Mouse (Mus musculus) heart, adult 2 months (tissue): ENCODE data around the gene Btbd11. TPM values are rescaled to one million over a fixed set of nuclear protein-coding genes. Genes with fewer than 3 reads are reported as not detected.

Experiments used
- DNase-seq, 2 experiments: peaks; one replicate each; pipeline ENCODE4 v3.0.0; 2021
- H3K27ac ChIP-seq: fragments of 200-600 bp; 2 replicates; pipeline ENCODE4 v1.8.1; 2022
- H3K27me3 ChIP-seq: fragments of 200-500 bp; 2 replicates; pipeline ENCODE4 v1.6.1; 2012; ENCODE audit warnings: mild to moderate bottlenecking, low read length, inconsistent platforms, mixed read lengths; ENCODE audit not compliant: control insufficient read depth, insufficient read depth
- H3K36me3 ChIP-seq: fragments of 200-500 bp; 2 replicates; pipeline ENCODE4 v1.6.1; 2012; ENCODE audit warnings: low read length, inconsistent platforms; ENCODE audit not compliant: control insufficient read depth, insufficient read depth
- H3K4me1 ChIP-seq: fragments of 200-500 bp; 2 replicates; pipeline ENCODE4 v1.6.1; 2011; ENCODE audit warnings: low read length; ENCODE audit not compliant: control insufficient read depth, insufficient read depth
- H3K4me3 ChIP-seq: fragments of 200-600 bp; 2 replicates; pipeline ENCODE4 v1.8.1; 2022
- H3K79me2 ChIP-seq: fragments of 200-500 bp; replicated peaks from 2 replicates; pipeline ENCODE4 v1.6.1; 2012; ENCODE audit warnings: mild to moderate bottlenecking, inconsistent platforms, low read length, moderate library complexity, mixed read lengths; ENCODE audit not compliant: control insufficient read depth, insufficient read depth
- H3K9ac ChIP-seq: fragments of 200-500 bp; 2 replicates; pipeline ENCODE4 v1.6.1; 2012; ENCODE audit warnings: low read depth, mild to moderate bottlenecking, control low read depth, inconsistent platforms, low read length, mixed read lengths
- CTCF ChIP-seq: fragments of 200-600 bp; IDR thresholded peaks from 2 replicates; pipeline ENCODE4 v1.8.1; 2022; ENCODE audit warnings: antibody characterized with exemption, mild to moderate bottlenecking, moderate library complexity
- EP300 ChIP-seq: fragments of 200-500 bp; IDR thresholded peaks from 2 replicates; pipeline ENCODE4 v1.6.1; 2011; ENCODE audit warnings: low read depth, low read length, control low read depth; ENCODE audit not compliant: insufficient read depth
- POLR2A ChIP-seq: fragments of 200-500 bp; IDR thresholded peaks from 2 replicates; pipeline ENCODE4 v1.6.1; 2011; ENCODE audit warnings: mild to moderate bottlenecking, low read depth, low read length, control low read depth; ENCODE audit not compliant: insufficient read depth
- WGBS: fragments of 180-500 bp; shearing (Covaris S2); methylation state at CpG from one replicate; pipeline ENCODE4 v1.1.7; 2018; 5-methylcytosine and 5-hydroxymethylcytosine counted together
- intact Hi-C: fragments of 180-260 bp; cut with DNase I; formaldehyde crosslinking; loops from one replicate; pipeline ENCODE4 v1.15.1; 2025
- polyA plus RNA-seq: library from polyadenylated mRNA; depleted of rRNA; stranded (reverse); fragments of >200 nt; gene quantifications from 2 replicates; pipeline ENCODE4 v1.2.3, GENCODE M21; 2012
- total RNA-seq, 2 experiments: library from RNA; stranded (reverse); gene quantifications; 2 replicates each; pipeline ENCODE4 v1.2.3; 2021

The Btbd11 gene
- total and polyA plus RNA-seq, 3 experiments, result 1.4 to 2.7 (median 1.8) TPM

- no peak overlapping the region for H3K27ac ChIP-seq
- H3K4me1 ChIP-seq, result no peaks in the 10 kb centered on the region
- H3K4me3 ChIP-seq, result no peak overlapping the region
- H3K36me3 ChIP-seq, result no peaks in the 10 kb centered on the region
- TF ChIP-seq EP300 (no peak), CTCF (no peak), POLR2A (no peak)
- no peaks in the 10 kb centered on the region for H3K79me2 ChIP-seq
- H3K27me3 ChIP-seq, result no peaks in the 10 kb centered on the region
- WGBS, result 78% methylated on average over 8 of the region's 8 CpGs
- no peak for DNase-seq
- H3K9ac ChIP-seq, result no peak overlapping the region
- intact Hi-C loops, result no loop called here
Measured at GRCm38 (mm10) chr10:85640408-85640807, 253.8 kb downstream of the Btbd11 start.

- no peak overlapping the region for H3K4me3 ChIP-seq
- no peaks in the 10 kb centered on the region for H3K79me2 ChIP-seq
- H3K36me3 ChIP-seq, result no peaks in the 10 kb centered on the region
- H3K27ac ChIP-seq, result no peak overlapping the region
- intact Hi-C loops, result no loop called here
- TF ChIP-seq POLR2A (no peak), EP300 (no peak), CTCF (no peak)
- H3K4me1 ChIP-seq, result no peaks in the 10 kb centered on the region
- no peak overlapping the region for H3K9ac ChIP-seq
- 80% methylated on average over 6 of the region's 6 CpGs for WGBS
- DNase-seq, result no peak
- no peaks in the 10 kb centered on the region for H3K27me3 ChIP-seq
Measured at GRCm38 (mm10) chr10:85645346-85645745, 258.7 kb downstream of the Btbd11 start.

- H3K4me3 ChIP-seq, result no peak overlapping the region
- WGBS, result 35% methylated on average over 7 of the region's 7 CpGs
- peak; percentile 4 to 24 for DNase-seq
- intact Hi-C loops, result loop anchor here (1.0 kb wide), 1 partner anchor 430 kb away; no protein-coding TSS in a partner anchor
- no peaks in the 10 kb centered on the region for H3K79me2 ChIP-seq
- H3K27ac ChIP-seq, result no peak overlapping the region
- no peaks in the 10 kb centered on the region for H3K27me3 ChIP-seq
- no peaks in the 10 kb centered on the region for H3K36me3 ChIP-seq
- peaks cover 7% of the 10 kb centered on the region for H3K4me1 ChIP-seq
- no peak overlapping the region for H3K9ac ChIP-seq
- TF ChIP-seq POLR2A (no peak), CTCF (peak; percentile 84), EP300 (no peak)
Measured at GRCm38 (mm10) chr10:85651706-85652105, 265.1 kb downstream of the Btbd11 start.

GRCm38 (mm10) chr10:85655881-85656280, 269.3 kb downstream of the Btbd11 start:
- 28% methylated on average over 4 of the region's 4 CpGs for WGBS

GRCm38 (mm10) chr10:85657886-85658285, 271.3 kb downstream of the Btbd11 start:
- H3K27ac ChIP-seq, result no peak overlapping the region
- no peaks in the 10 kb centered on the region for H3K36me3 ChIP-seq
- H3K9ac ChIP-seq, result no peak overlapping the region
- no peaks in the 10 kb centered on the region for H3K79me2 ChIP-seq
- intact Hi-C loops, result no loop called here
- WGBS, result 75% methylated on average over 10 of the region's 10 CpGs
- TF ChIP-seq CTCF, result no peak
- TF ChIP-seq POLR2A, result no peak
- TF ChIP-seq EP300, result no peak
- peaks cover 7% of the 10 kb centered on the region for H3K4me1 ChIP-seq
- DNase-seq, result no peak
- H3K4me3 ChIP-seq, result no peak overlapping the region
- H3K27me3 ChIP-seq, result no peaks in the 10 kb centered on the region

More at GRCm38 (mm10) chr10:85655881-85656280, 269.3 kb downstream of the Btbd11 start:
- peak in 1 of 2 experiments; percentile 16 for DNase-seq
- H3K27ac ChIP-seq, result no peak overlapping the region
- TF ChIP-seq CTCF (no peak), POLR2A (no peak), EP300 (no peak)
- intact Hi-C loops, result no loop called here
- H3K9ac ChIP-seq, result no peak overlapping the region
- peaks cover 7% of the 10 kb centered on the region for H3K4me1 ChIP-seq
- no peaks in the 10 kb centered on the region for H3K79me2 ChIP-seq
- H3K4me3 ChIP-seq, result no peak overlapping the region
- no peaks in the 10 kb centered on the region for H3K27me3 ChIP-seq
- H3K36me3 ChIP-seq, result no peaks in the 10 kb centered on the region

- Histone ChIP-seq H3K4me1 (no peaks in the 10 kb centered on the region), H3K9ac (no peak overlapping the region), H3K27me3 (no peaks in the 10 kb centered on the region), H3K4me3 (no peak overlapping the region), H3K36me3 (no peaks in the 10 kb centered on the region), H3K27ac (no peak overlapping the region), H3K79me2 (no peaks in the 10 kb centered on the region)
- 77% methylated on average over 8 of the region's 8 CpGs for WGBS
- TF ChIP-seq CTCF, result no peak
- no peak for DNase-seq
- intact Hi-C loops, result no loop called here
Measured at GRCm38 (mm10) chr10:85673512-85673921, 286.9 kb downstream of the Btbd11 start.

GRCm38 (mm10) chr10:85678635-85679034, 292.0 kb downstream of the Btbd11 start:
- Histone ChIP-seq H3K9ac (no peak overlapping the region), H3K27ac (no peak overlapping the region), H3K79me2 (no peaks in the 10 kb centered on the region), H3K4me1 (no peaks in the 10 kb centered on the region), H3K36me3 (no peaks in the 10 kb centered on the region), H3K4me3 (no peak overlapping the region), H3K27me3 (no peaks in the 10 kb centered on the region)
- TF ChIP-seq POLR2A, result no peak
- TF ChIP-seq EP300, result no peak
- peak; percentile 71 for TF ChIP-seq CTCF
- peak in 1 of 2 experiments; percentile 31 for DNase-seq
- intact Hi-C loops, result no loop called here
- 13% methylated on average over 4 of the region's 4 CpGs for WGBS
